ENCODE assay signal across 14 mouse cellular contexts in genomic region chr12:116968215-116968939, GRCm38 (mm10).
A peak's percentile ranks its signal among the peaks of the same experiment; 100 is the strongest.
DNase-seq lines count a peak whose midpoint lies in the region; ATAC-seq and TF ChIP-seq lines count a peak whose summit lies in the region.
"Had no signal": no experiment of that assay in that cellular context is flagged by ENCODE, and none has a peak within 500 bp of the region (broad histone marks: within the 10 kb centered on the region; RNA-seq: fewer than 3 reads in every experiment).

No protein-coding gene starts in this region.

- ATAC-seq in hindbrain, embryonic 13.5 days (ENCODE audit: low FRiP score): peak; percentile 57
- peak; percentile 85 for ATAC-seq in midbrain, postnatal 0 days (ENCODE audit: low FRiP score)
- ATAC-seq: inflammation-experienced regulatory T-cells, adult 6 months had no signal

- no peaks in the 10 kb centered on the region for H3K36me3 ChIP-seq in hindbrain, embryonic 13.5 days
- H3K36me3 ChIP-seq in midbrain, postnatal 0 days (ENCODE audit: insufficient read depth, low read length): no peaks in the 10 kb centered on the region
- H3K36me3 ChIP-seq: heart, embryonic 15.5 days; lung, embryonic 15.5 days had no signal

- no peak overlapping the region for H3K9ac ChIP-seq in hindbrain, embryonic 13.5 days
- no peak overlapping the region for H3K9ac ChIP-seq in midbrain, postnatal 0 days (replicated peaks; ENCODE audit: low read length, poor library complexity, severe bottlenecking)
- H3K9ac ChIP-seq: heart, embryonic 15.5 days; lung, embryonic 15.5 days had no signal

- TF ChIP-seq CTCF in midbrain, postnatal 0 days (IDR thresholded peaks at IDR 0.05): no peak

- H3K27me3 ChIP-seq in hindbrain, embryonic 13.5 days: no peaks in the 10 kb centered on the region
- no peaks in the 10 kb centered on the region for H3K27me3 ChIP-seq in midbrain, postnatal 0 days (ENCODE audit: insufficient read depth, low read length)
- H3K27me3 ChIP-seq: heart, embryonic 15.5 days; lung, embryonic 15.5 days had no signal

- H3K4me1 ChIP-seq in hindbrain, embryonic 13.5 days (replicated peaks): peaks cover 44% of the 10 kb centered on the region
- peaks cover 16% of the 10 kb centered on the region; the same call in 1 of the 2 replicates for H3K4me1 ChIP-seq in midbrain, postnatal 0 days (ENCODE audit: insufficient read depth, low read length)
- H3K4me1 ChIP-seq: heart, embryonic 15.5 days; lung, embryonic 15.5 days had no signal

- H3K4me2 ChIP-seq in hindbrain, embryonic 13.5 days: no peak overlapping the region
- no peak overlapping the region for H3K4me2 ChIP-seq in midbrain, postnatal 0 days (ENCODE audit: low read depth, low read length, poor library complexity, severe bottlenecking)
- H3K4me2 ChIP-seq: heart, embryonic 15.5 days; lung, embryonic 15.5 days had no signal

- H3K27ac ChIP-seq in hindbrain, embryonic 13.5 days: peak overlapping the region; percentile 64; the same call in 1 of the 2 replicates
- H3K27ac ChIP-seq in midbrain, postnatal 0 days (ENCODE audit: low read depth, low read length): peak overlapping the region; percentile 68
- H3K27ac ChIP-seq: heart, embryonic 15.5 days; kidney, postnatal 0 days; lung, embryonic 15.5 days had no signal

- no peak overlapping the region for H3K4me3 ChIP-seq in hindbrain, embryonic 13.5 days
- no peak overlapping the region for H3K4me3 ChIP-seq in midbrain, postnatal 0 days (ENCODE audit: low read depth, low read length)
- H3K4me3 ChIP-seq: heart, embryonic 15.5 days; lung, embryonic 15.5 days had no signal

- no peaks in the 10 kb centered on the region for H3K9me3 ChIP-seq in hindbrain, embryonic 13.5 days
- no peaks in the 10 kb centered on the region for H3K9me3 ChIP-seq in midbrain, postnatal 0 days (ENCODE audit: low read length)
- H3K9me3 ChIP-seq: heart, embryonic 15.5 days; lung, embryonic 15.5 days had no signal

- intact Hi-C loops in left cerebral cortex, postnatal 36 days (cut with DNase I): no loop called here

- 48% methylated on average over 8 of the region's 8 CpGs for WGBS in hindbrain, embryonic 13.5 days
- 47% methylated on average over 8 of the region's 8 CpGs for WGBS in midbrain, postnatal 0 days

- peak; percentile 31 for DNase-seq in left cerebral cortex, adult 11 months (ENCODE audit: low spot score)
- no peak for DNase-seq in left cerebral cortex, postnatal 36 days (ENCODE audit: low spot score in 2 of 2)
- DNase-seq in brain, embryonic 18.5 days (ENCODE audit: low read depth, low spot score): peak; percentile 30
- peak; percentile 63 for DNase-seq in midbrain, postnatal 0 days (ENCODE audit: low spot score)
- no peak for DNase-seq in adrenal gland, adult 2 months
- no peak for DNase-seq in thymus, postnatal 0 days (ENCODE audit: low spot score)
- DNase-seq: cerebellum, adult 11-12 months; right cerebral cortex, postnatal 25 days; thymus, postnatal 25 days had no signal

Comparison
In these comparisons a context has a peak if more than half of its experiments do, and no peak if none do; other contexts are left out.
1. DNase-seq: peak in left cerebral cortex, adult 11 months (single experiment), brain, embryonic 18.5 days (single experiment) and midbrain, postnatal 0 days (single experiment); none in left cerebral cortex, postnatal 36 days (0 of 2), adrenal gland, adult 2 months (single experiment) and thymus, postnatal 0 days (single experiment).